Mouse (Mus musculus) C2C12 (cell line): ENCODE measurements around the gene Krt28. TPM values are rescaled to one million over a fixed set of nuclear protein-coding genes. Genes with fewer than 3 reads are reported as not detected.

ENCODE experiments used
- H3K27me3 ChIP-seq: one replicate; pipeline ENCODE4 v1.6.1; 2011; ENCODE audit not compliant: control insufficient read depth, insufficient read depth, insufficient read length
- H3K36me3 ChIP-seq: one replicate; pipeline ENCODE4 v1.6.1; 2011; ENCODE audit not compliant: control insufficient read depth, insufficient read depth
- H3K4me3 ChIP-seq: one replicate; pipeline ENCODE4 v1.5.1; 2011; ENCODE audit warnings: mild to moderate bottlenecking, control low read depth; ENCODE audit not compliant: poor library complexity, insufficient read depth, severe bottlenecking
- H3K79me2 ChIP-seq: one replicate; pipeline ENCODE4 v1.6.1; 2011; ENCODE audit not compliant: control insufficient read depth, insufficient read depth
- H3K79me3 ChIP-seq: one replicate; pipeline ENCODE4 v1.6.1; 2011; ENCODE audit warnings: low read depth, control low read depth
- H3ac ChIP-seq: one replicate; pipeline ENCODE3; 2011; ENCODE audit warnings: low read depth; ENCODE audit not compliant: control insufficient read depth, insufficient read length
- CEBPB ChIP-seq: IDR thresholded peaks from one replicate; pipeline ENCODE4 v1.6.1; 2011; ENCODE audit warnings: low read depth, mild to moderate bottlenecking, control low read depth, moderate library complexity
- CTCF ChIP-seq: IDR thresholded peaks from one replicate; pipeline ENCODE4 v1.5.1; 2011; ENCODE audit not compliant: control insufficient read depth, insufficient read depth, insufficient read length
- FOSL1 ChIP-seq: IDR thresholded peaks from one replicate; pipeline ENCODE4 v1.8.0; 2011; ENCODE audit warnings: mild to moderate bottlenecking, low read length; ENCODE audit not compliant: poor library complexity, insufficient read depth, severe bottlenecking
- MAX ChIP-seq: IDR thresholded peaks from one replicate; pipeline ENCODE4 v1.6.1; 2011; ENCODE audit warnings: mild to moderate bottlenecking, control low read depth
- MYOD1 ChIP-seq: IDR thresholded peaks from one replicate; pipeline ENCODE4 v1.6.1; 2011; ENCODE audit warnings: low read depth; ENCODE audit not compliant: control insufficient read depth, insufficient read length
- MYOG ChIP-seq: IDR thresholded peaks from one replicate; pipeline ENCODE4 v1.6.1; 2011; ENCODE audit not compliant: control insufficient read depth, insufficient read length; ENCODE audit errors: extremely low read depth
- USF1 ChIP-seq: IDR thresholded peaks from one replicate; pipeline ENCODE4 v1.6.1; 2011; ENCODE audit warnings: low read depth, mild to moderate bottlenecking, control low read depth, moderate library complexity
- polyA plus RNA-seq: library from polyadenylated mRNA; unstranded; fragments of >200 nt; fragmentation: generic; extraction: Trizol; gene quantifications from one replicate; pipeline ENCODE4 v1.2.1, GENCODE M21; 2012; ENCODE audit warnings: missing spikeins

Krt28 gene
- polyA plus RNA-seq, 1 experiment: 0.02 TPM

GRCm38 (mm10) chr11:99319127-99319526 lies 55.6 kb downstream of the Krt28 start:
- Histone ChIP-seq H3K79me2 (no peaks in the 10 kb centered on the region), H3K4me3 (no peak overlapping the region), H3ac (no peak overlapping the region), H3K79me3 (no peaks in the 10 kb centered on the region), H3K27me3 (peaks cover 57% of the 10 kb centered on the region), H3K36me3 (no peaks in the 10 kb centered on the region)
- TF ChIP-seq CEBPB (no peak), MYOG (no peak), MAX (no peak), CTCF (no peak), USF1 (no peak), FOSL1 (no peak), MYOD1 (no peak)

- no peaks in the 10 kb centered on the region for H3K36me3 ChIP-seq
- no peak overlapping the region for H3ac ChIP-seq
- no peak for TF ChIP-seq USF1
- TF ChIP-seq MYOG: no peak
- TF ChIP-seq CEBPB: no peak
- no peak for TF ChIP-seq CTCF
- TF ChIP-seq FOSL1: no peak
- no peak for TF ChIP-seq MYOD1
- no peak for TF ChIP-seq MAX
- no peak overlapping the region for H3K4me3 ChIP-seq
- H3K79me3 ChIP-seq: no peaks in the 10 kb centered on the region
- H3K79me2 ChIP-seq: no peaks in the 10 kb centered on the region
- peaks cover 50% of the 10 kb centered on the region for H3K27me3 ChIP-seq
Measured at GRCm38 (mm10) chr11:99316543-99316942, 58.2 kb downstream of the Krt28 start.

Other genes starting within 250 kb of the Krt28 start
- gene Ccr7, start 219.8 kb downstream of the Krt28 start, polyA plus RNA-seq: 0.02 TPM
- gene Smarce1, start 143.9 kb downstream of the Krt28 start, polyA plus RNA-seq: 103 TPM
- gene Krt222, start 130.8 kb downstream of the Krt28 start, polyA plus RNA-seq: not detected
- gene Krt24, start 89.6 kb downstream of the Krt28 start, polyA plus RNA-seq: not detected
- not detected for gene Krt25, start 52.0 kb downstream of the Krt28 start, polyA plus RNA-seq
- not detected for gene Krt26, start 36.9 kb downstream of the Krt28 start, polyA plus RNA-seq
- gene Krt27, start 23.8 kb downstream of the Krt28 start, polyA plus RNA-seq: not detected
- 3.7 TPM for gene Krt10, start 14.5 kb upstream of the Krt28 start, polyA plus RNA-seq
- gene Krt12, start 47.4 kb upstream of the Krt28 start, polyA plus RNA-seq: not detected
- gene Krt20, start 63.2 kb upstream of the Krt28 start, polyA plus RNA-seq: not detected
- not detected for gene Krt23, start 118.2 kb upstream of the Krt28 start, polyA plus RNA-seq
- gene Krt39, start 146.4 kb upstream of the Krt28 start, polyA plus RNA-seq: not detected
- not detected for gene Krt40, start 168.3 kb upstream of the Krt28 start, polyA plus RNA-seq
- gene Krtap3-3, start 176.0 kb upstream of the Krt28 start, polyA plus RNA-seq: not detected
- not detected for gene Krtap3-2, start 181.9 kb upstream of the Krt28 start, polyA plus RNA-seq
- gene Gm11939, start 184.6 kb upstream of the Krt28 start, polyA plus RNA-seq: not detected
- gene Krtap3-1, start 191.7 kb upstream of the Krt28 start, polyA plus RNA-seq: not detected
- 0.04 TPM for gene Krtap1-5, start 206.1 kb upstream of the Krt28 start, polyA plus RNA-seq
- not detected for gene Krtap1-4, start 208.8 kb upstream of the Krt28 start, polyA plus RNA-seq
- gene Krtap1-3, start 216.4 kb upstream of the Krt28 start, polyA plus RNA-seq: not detected
- not detected for gene Krtap9-3, start 223.2 kb upstream of the Krt28 start, polyA plus RNA-seq
- not detected for gene Gm11938, start 228.4 kb upstream of the Krt28 start, polyA plus RNA-seq
- gene Gm11937, start 235.3 kb upstream of the Krt28 start, polyA plus RNA-seq: not detected
- gene Krtap2-4, start 239.9 kb upstream of the Krt28 start, polyA plus RNA-seq: not detected
- not detected for gene Gm11562, start 245.5 kb upstream of the Krt28 start, polyA plus RNA-seq